Mouse (Mus musculus): ENCODE measurements around the gene Pfdn5.

Pfdn5 gene

DNA sequence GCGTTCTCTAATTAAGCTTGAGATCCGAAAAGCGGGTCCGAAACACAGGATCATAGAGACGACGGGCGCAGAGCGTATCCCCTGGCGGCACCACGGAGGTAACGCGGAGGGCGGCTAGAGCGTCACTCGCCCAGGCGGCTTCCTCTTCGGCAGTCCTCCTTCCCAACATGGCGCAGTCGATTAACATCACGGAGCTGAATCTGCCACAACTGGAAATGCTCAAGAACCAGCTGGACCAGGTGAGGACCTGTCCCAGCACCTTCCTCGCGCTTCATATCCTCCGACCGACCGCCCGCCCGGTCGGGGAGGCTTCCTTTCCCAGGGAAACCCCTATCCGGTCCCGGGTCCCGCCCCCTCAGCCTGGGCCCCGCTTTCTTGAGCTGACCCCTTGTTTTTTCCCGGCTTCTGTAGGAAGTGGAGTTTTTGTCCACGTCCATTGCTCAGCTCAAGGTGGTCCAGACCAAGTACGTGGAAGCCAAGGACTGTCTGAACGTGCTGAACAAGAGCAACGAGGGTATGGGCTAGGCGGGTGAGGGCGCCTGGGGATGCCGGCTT, at the start of gene Pfdn5:
Gene Pfdn5, plus strand, starts transcription at position 95 of the 555 bp plus-strand sequence.
- in situ Hi-C loops (cut with MboI; ENCODE audit: unreplicated experiment in 2 of 2): no loop called here

DNA sequence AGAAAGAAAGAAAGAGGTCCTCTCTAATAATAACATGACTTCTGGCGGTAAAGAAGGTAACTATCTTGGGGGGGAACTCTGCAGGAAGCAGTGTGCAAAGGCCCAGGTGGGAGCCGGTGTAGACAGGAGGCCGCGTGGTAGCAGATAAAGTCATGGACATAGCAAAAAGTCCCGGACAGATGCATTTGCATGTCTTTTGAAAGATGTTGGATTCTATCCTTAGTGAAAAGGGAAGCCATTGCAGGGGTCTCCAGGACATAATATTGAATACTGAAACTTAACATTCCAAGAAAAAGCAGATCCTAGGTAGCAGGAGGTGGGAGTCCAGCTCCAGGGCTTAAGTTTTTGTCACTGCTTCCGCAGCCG, 47.2 kb upstream of the Pfdn5 start:
- in situ Hi-C loops (cut with MboI; ENCODE audit: unreplicated experiment in 2 of 2): no loop called here

- in situ Hi-C loops (cut with MboI; ENCODE audit: unreplicated experiment in 2 of 2): no loop called here
Measured at GRCm38 (mm10) chr15:102279092-102279782, 46.7 kb upstream of the Pfdn5 start, which contains the start of gene Mfsd5. Mfsd5 (plus strand) TSS chr15:102279454.

- in situ Hi-C loops (cut with MboI; ENCODE audit: unreplicated experiment in 2 of 2): loop anchor here in 1 of 2 experiments (5.0 to 10.0 kb wide), 3 partner anchors 33 to 165 kb away; partner anchors contain the start of gene Amhr2
Measured at GRCm38 (mm10) chr15:102279783-102280520, 46.0 kb upstream of the Pfdn5 start.

DNA sequence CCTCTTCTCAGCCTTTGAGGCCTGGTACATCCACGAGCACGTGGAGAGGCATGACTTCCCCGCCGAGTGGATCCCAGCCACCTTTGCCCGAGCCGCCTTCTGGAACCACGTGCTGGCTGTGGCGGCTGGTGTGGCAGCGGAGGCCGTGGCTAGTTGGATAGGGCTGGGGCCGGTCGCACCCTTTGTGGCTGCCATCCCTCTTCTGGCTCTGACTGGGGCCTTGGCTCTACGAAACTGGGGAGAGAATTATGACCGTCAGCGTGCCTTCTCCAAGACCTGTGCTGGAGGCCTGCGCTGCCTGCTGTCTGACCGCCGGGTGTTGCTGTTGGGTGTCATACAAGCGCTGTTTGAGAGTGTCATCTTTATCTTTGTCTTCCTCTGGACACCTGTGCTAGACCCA, 45.3 kb upstream of the Pfdn5 start:
- in situ Hi-C loops (cut with MboI; ENCODE audit: unreplicated experiment in 2 of 2): loop anchor here in 1 of 2 experiments (5.0 to 10.0 kb wide), 3 partner anchors 33 to 164 kb away; partner anchors contain the start of gene Amhr2

DNA sequence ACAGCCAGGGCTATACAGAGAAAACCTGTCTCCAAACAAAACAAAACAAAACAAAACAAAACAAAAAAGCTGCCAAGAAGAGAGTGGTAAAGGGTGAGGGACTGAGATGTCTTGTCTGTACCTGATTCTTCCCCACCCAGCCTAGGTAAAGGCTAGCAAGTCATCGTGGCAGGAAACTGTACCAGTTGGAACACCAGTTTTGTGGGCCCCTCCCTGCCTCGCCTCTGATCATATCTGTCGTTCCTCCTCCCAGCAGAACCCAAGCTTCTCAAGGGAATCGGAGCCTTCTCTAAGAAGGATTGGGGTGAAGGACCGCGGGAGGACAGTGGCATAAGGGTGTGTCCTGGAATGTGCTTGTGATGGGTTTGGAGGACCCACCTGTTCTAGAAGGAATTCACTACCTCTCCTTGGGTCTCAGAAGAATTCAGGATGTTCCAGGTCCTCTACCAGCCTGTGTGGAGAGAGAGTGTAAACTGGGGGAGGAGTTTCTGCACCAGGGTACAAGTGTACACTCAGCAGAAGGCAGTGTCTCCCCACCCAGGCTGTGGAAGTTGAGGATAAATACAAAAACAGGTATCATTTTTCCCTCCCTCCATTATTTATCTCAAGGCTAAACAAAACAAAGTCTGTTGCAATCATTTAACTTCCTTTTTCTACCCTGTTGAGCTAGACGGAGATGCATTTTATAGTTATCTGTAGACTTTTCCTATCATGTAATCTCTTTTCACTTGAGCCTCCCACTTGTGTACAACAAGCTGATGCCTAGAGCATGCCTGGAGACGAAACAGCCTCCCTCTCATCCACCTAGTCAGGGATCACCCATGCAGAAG, 43.2 kb upstream of the Pfdn5 start:
- in situ Hi-C loops (cut with MboI; ENCODE audit: unreplicated experiment in 2 of 2): loop anchor here in 1 of 2 experiments (5.0 to 10.0 kb wide), 3 partner anchors 35 to 162 kb away; partner anchors contain the start of gene Amhr2

DNA sequence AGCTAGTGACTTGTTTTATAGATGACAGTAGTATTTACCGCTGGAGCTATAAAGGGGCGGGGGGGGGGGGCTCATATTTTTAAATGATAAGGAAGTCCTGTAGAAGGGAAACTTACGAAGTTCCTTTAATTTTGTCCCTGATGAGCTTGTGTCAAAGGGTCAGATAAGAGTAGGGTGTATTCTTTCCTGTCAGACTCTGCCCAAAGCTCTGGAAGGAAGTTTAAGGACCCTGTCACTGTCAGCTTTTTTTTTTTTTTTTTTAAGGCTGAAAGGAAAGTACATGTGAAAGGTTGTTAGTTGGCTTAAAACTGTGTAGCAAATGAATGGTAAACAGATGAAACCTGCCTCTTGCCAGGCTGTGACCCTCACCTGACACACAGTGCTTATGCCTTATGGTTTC, 42.3 kb upstream of the Pfdn5 start:
- in situ Hi-C loops (cut with MboI; ENCODE audit: unreplicated experiment in 2 of 2): loop anchor here in 1 of 2 experiments (5.0 to 10.0 kb wide), 3 partner anchors 34 to 161 kb away; partner anchors contain the start of gene Amhr2

GRCm38 (mm10) chr15:102287395-102287794, 38.5 kb upstream of the Pfdn5 start:
- in situ Hi-C loops (cut with MboI; ENCODE audit: unreplicated experiment in 2 of 2): loop anchor here (5.0 to 10.0 kb wide), 3 partner anchors 90 to 157 kb away; partner anchors contain the start of gene Amhr2 (in 1 of the 2)

DNA sequence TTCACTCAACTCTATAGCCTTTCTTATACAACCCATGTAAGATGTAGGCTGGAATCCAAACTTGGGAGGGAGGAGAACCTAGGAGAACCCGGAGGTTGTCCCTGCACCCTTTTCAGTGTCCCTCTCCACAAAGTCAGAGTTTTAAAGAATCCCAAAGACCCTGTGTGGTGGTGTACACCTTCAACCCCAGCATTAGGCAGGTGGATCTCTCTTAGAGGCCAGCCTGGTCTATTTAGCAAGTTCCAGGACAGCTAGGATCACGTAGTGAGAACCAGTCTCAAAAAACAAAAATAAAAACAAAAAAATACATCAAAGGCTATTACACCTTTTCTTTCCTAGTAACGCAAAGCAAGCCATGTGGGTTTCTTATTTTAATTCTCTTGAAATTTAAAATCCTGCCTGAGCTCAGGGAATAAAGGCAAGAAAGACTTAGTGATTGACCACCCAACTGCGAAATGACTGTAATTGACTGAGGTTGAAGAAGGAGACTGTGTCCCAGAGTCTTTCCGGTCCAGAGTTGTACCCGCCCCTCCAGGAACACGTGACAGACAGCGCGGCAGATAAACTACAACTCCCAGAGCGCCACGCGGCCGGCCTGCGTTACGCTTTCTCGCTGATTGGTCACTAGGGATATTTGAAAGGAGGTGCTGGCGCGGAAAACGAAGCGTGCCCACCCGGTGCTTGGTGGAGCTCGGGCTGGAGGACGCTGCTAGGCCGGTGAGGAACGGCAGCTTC, 30.1 kb upstream of the Pfdn5 start, which contains the start of gene Espl1:
Gene Espl1, plus strand, starts transcription at position 634 of the 735 bp plus-strand sequence.
- in situ Hi-C loops (cut with MboI; ENCODE audit: unreplicated experiment in 2 of 2): no loop called here

DNA sequence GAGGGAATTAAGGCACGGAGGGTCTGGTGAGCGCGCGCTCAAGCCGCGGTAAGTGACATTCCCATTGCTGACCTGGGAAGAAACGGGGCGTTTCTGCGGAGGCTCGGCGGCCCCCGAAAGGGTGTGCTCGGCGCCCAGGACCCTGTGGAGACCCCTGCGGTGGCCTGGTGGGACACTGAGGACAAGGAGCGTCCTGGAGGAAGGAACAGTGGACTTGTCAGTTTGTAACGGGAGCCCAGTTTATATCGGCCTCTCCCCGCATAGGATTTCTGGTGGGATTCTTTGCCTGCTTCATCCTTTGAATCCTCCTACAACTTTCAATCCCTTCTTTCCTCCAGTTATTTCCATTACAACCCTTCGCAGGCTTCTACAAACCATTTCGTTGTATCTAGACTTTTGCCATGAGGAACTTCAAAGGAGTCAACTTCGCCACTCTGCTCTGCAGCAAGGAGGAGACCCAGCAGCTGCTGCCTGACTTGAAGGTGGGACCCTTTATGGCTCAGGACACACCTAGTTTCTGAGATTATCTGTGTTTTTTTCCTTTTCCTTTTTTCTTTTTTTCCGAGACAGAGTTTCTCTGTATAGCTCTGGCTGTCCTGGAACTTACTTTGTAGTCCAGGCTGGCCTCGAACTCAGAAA, 29.4 kb upstream of the Pfdn5 start:
- in situ Hi-C loops (cut with MboI; ENCODE audit: unreplicated experiment in 2 of 2): no loop called here

- in situ Hi-C loops (cut with MboI; ENCODE audit: unreplicated experiment in 2 of 2): no loop called here
Measured at GRCm38 (mm10) chr15:102302542-102302941, 23.4 kb upstream of the Pfdn5 start.

DNA sequence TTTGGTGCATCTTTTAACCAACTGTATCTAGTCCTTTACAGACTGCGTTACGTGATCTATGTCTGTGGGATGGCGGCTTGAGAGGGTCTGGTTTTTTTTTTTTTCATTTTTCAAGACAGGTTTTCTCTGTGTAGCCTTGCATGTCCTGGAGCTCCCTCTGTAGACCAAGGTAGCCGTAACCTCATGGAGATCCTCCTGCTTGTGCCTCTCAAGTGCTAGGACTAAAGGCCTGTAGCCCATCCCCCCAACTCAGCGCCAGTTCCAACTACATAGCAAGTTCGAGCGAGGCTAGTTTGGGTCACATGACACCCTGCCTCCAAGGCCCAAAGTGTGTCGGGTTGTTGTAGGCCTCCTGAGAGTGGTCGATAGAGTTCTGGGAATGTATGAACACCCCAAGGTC, 17.2 kb upstream of the Pfdn5 start:
- in situ Hi-C loops (cut with MboI; ENCODE audit: unreplicated experiment in 2 of 2): no loop called here

GRCm38 (mm10) chr15:102310074-102310845, 15.7 kb upstream of the Pfdn5 start:
- in situ Hi-C loops (cut with MboI; ENCODE audit: unreplicated experiment in 2 of 2): loop anchor here in 1 of 2 experiments (5.0 kb wide), 1 partner anchor 73 kb away; no protein-coding TSS in a partner anchor

DNA sequence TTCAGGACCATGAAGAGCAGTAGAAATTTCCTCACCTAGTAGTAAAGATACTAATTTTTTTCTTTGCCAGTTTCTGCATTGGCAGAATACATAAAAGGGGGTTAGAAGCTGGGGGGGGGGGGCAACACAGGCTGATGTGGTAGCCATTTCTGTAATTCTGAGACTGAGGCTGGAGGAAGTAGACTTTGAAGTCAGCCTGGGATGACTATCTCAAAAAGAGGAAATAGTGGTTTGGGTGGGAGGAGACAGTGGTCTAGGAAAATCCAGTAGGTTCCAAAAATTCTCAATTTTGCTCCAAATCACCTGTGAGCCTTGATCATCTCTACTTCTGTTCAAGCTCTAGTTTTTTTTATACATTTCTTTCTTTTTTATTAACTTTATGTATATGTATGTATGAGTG, 14.4 kb upstream of the Pfdn5 start:
- in situ Hi-C loops (cut with MboI; ENCODE audit: unreplicated experiment in 2 of 2): loop anchor here in 1 of 2 experiments (5.0 kb wide), 1 partner anchor 74 kb away; no protein-coding TSS in a partner anchor

DNA sequence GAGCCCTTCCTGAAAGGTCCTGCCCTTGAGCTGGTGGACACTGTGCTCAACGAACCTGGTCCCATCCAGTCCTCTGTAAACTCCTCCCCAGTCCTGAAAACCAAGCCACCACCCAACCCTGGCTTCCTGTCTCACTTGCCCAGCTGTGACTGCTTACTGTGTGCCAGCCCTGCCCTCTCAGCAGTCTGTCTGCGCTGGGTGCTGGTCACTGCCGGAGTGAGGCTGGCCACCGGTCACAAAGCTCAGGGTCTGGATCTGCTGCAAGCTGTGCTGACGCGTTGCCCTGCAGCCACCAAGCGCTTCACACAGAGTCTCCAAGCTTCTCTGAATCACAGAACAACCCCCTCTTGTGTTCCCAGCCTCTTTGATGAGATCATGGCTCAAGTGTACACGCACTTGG, 10.6 kb upstream of the Pfdn5 start:
- in situ Hi-C loops (cut with MboI; ENCODE audit: unreplicated experiment in 2 of 2): loop anchor here in 1 of 2 experiments (5.0 kb wide), 2 partner anchors 33 to 78 kb away; no protein-coding TSS in a partner anchor

GRCm38 (mm10) chr15:102316263-102316662, 9.7 kb upstream of the Pfdn5 start:
- in situ Hi-C loops (cut with MboI; ENCODE audit: unreplicated experiment in 2 of 2): loop anchor here in 1 of 2 experiments (5.0 kb wide), 2 partner anchors 34 to 79 kb away; no protein-coding TSS in a partner anchor

DNA sequence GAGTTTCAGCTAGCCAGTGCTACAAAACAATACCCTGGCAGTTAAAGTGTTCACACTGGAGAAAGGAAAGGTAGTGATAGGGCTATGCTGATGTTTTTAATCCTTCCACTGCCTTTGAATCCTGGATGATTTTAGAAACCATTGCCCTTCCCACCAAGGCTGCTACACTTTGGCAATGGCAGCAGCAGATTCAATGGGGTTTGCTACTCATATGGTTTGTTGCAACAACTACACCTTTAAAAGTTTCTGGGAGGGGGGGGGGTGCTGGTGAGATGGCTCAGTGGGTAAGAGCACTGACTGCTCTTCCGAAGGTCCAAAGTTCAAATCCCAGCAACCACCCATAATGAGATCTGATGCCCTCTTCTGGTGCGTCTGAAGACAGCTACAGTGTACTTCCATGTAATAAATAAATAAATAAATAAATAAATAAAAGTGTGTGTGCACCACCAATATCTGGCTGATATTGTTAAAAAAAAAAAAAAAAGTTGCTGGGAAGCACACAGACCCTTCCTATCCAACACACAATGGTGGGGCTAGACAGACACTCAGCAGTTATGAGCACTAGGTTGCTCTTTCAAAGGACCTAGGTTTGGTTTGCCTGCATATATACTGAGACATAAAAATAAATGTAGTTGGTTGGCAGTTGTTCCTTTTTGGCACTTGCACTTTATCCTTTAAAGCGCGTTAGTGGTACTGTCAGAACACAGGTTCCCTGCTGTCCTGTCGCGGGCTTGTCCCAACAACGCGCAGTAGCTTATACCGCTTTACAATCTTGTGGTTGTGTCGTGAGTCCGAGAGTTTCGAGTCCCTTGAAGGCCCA, 1.1 kb upstream of the Pfdn5 start:
- in situ Hi-C loops (cut with MboI; ENCODE audit: unreplicated experiment in 2 of 2): no loop called here
